Mouse (Mus musculus): ENCODE results near the gene Spindoc.

- TF ChIP-seq POLR2A (IDR thresholded peaks at IDR 0.05; ENCODE audit: low read depth, low read length), result no peak
- TF ChIP-seq CTCF (IDR thresholded peaks at IDR 0.05; ENCODE audit: extremely low read depth, insufficient read depth, insufficient read length, insufficient replicate concordance), result no peak
These were observed 47.1 kb downstream of the Spindoc start for GRCm38 (mm10) chr19:7335656-7336055.

All from spleen, adult 2 months (tissue).